Mouse (Mus musculus) gastrocnemius, postnatal 14 days (tissue): Measurements from ENCODE around the gene Nid2. TPM values are rescaled to one million over a fixed set of nuclear protein-coding genes. Genes with fewer than 3 reads are reported as not detected.
A peak's percentile ranks its signal among the peaks of the same experiment; 100 is the strongest.

Source experiments
- DNase-seq: peaks from one replicate; pipeline ENCODE4 v3.0.0; 2021; ENCODE audit warnings: mixed read lengths
- intact Hi-C: fragments of 180-260 bp; cut with DNase I; formaldehyde crosslinking; loops from one replicate; pipeline ENCODE4 v1.15.1; 2025; ENCODE audit warnings: low total_unique reads
- total RNA-seq, 2 experiments: library from RNA; stranded (reverse); gene quantifications; 2 replicates each; pipeline ENCODE4 v1.2.3; 2021

Gene Nid2
- total RNA-seq, 2 experiments from 2014 or later: 46.5 to 62.5 TPM

GRCm38 (mm10) chr14:19823321-19824142, 72.5 kb downstream of the Nid2 start, which contains the start of gene Rtraf:
Gene Rtraf, minus strand, starts transcription at chr14:19823824.
- peak; percentile 95 for DNase-seq
- intact Hi-C loops: no loop called here

DNA sequence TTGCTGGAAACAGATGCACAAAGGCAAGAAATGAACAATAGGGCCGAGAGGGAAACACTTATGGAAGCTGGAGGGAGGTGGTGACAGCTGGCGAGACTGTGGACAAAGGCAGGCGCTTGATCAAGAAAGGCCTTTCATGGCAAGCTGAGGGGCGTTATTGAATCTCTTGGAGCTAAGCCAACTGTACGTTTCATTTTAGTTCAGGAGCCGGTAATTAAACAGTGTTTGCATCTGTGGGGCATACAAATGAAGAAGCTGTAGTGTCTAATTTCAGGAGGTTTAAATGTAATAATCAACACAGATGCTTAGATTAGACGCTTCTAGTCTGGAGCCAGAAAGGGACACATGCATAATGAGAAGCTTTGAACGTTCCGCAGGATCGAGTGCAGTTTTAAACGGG, 74.4 kb downstream of the Nid2 start:
- DNase-seq: no peak
- intact Hi-C loops: no loop called here

DNA sequence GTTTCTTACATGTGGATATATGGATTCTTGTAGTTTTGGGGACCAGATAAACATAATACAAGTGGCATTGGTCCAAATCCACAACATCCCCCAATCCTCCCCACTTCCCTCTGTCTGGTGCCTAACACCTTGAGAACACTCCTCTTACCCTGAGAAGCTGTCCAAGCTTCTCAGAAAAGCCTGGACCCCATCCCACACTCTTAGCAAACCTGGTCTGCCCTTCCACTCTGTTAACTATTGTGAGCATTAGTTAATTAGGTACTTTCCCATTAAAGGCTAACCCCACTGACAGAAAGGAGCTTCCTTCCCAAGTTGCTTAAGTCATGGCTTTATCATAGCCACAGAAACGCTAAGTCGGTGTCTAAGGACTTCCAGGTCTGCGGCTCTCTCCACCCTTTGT, 85.2 kb downstream of the Nid2 start:
- DNase-seq: no peak
- intact Hi-C loops: no loop called here

DNA sequence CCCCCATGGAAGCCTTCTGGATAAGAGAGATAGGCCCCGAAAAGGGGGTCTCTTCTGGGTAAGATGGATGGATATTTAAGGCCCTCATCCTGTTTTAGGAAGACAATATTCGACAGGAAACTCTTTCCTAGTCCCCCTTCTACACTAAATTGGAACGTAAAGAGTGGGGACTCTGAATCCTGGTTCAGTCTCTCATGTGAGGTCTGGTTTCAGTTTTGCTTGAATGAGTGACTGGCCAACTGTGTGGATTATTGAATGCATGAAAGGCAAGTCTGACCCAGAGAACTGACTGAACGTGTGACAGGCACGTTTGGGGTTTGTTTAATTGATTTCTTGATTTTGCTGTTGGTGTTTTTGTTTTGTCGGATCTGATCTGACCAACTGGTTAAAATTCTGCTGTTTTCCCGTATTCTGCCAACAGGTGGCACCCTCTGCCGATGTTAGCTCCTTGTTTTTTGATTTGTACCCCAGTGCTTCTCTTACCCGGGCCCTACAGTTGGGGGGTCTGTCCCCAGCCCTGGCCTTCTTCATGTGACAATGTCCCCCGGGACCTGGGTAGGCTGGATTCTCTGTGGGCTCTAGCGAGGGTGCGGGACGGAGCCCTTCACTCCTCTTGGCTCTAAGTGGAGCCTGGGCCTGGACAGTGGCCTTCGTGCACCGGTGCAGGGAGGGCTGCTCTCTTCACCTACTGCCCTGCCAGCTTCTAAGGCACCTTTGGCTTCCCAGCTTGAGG, 88.7 kb downstream of the Nid2 start:
- DNase-seq: peak; percentile 38
- intact Hi-C loops: no loop called here

DNA sequence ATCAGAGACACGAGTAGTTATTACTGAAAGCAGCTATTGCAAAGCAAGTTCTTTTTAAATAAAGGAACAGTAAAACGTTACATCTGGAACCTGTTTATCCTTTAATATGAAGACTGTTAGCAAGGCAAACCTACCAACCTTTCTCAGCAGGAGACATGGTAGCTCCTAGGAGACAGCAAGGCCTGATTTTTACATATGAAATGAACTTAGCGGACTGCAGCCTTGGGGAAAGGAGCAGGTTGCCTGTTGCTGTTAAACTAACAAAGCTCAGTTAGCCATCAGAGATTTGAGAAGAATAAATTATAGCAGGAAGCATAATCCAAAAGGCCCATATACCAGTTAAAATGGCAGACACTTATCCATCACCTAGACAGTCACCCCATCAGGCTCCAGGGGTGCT, 102.4 kb downstream of the Nid2 start:
- DNase-seq: no peak
- intact Hi-C loops: no loop called here

DNA sequence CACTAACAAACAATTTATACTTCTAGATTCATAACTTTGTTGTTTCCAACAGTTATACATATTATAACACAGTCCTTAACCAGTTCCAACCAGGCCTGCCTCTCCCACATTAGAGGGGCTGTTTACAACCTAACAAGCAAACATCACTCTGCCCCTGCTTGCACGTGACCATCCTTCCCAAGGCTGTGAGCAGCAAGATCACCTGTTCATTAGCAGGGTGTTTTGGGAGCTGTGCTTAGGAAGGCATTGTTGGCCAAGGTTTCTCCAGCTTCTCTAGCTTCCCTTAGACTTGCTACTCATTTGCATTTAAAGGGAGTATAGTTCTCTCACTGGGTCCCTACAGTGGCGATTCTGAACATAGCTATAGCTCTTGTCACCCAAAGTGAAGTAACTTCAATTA, 107.2 kb downstream of the Nid2 start:
- DNase-seq: no peak
- intact Hi-C loops: no loop called here

DNA sequence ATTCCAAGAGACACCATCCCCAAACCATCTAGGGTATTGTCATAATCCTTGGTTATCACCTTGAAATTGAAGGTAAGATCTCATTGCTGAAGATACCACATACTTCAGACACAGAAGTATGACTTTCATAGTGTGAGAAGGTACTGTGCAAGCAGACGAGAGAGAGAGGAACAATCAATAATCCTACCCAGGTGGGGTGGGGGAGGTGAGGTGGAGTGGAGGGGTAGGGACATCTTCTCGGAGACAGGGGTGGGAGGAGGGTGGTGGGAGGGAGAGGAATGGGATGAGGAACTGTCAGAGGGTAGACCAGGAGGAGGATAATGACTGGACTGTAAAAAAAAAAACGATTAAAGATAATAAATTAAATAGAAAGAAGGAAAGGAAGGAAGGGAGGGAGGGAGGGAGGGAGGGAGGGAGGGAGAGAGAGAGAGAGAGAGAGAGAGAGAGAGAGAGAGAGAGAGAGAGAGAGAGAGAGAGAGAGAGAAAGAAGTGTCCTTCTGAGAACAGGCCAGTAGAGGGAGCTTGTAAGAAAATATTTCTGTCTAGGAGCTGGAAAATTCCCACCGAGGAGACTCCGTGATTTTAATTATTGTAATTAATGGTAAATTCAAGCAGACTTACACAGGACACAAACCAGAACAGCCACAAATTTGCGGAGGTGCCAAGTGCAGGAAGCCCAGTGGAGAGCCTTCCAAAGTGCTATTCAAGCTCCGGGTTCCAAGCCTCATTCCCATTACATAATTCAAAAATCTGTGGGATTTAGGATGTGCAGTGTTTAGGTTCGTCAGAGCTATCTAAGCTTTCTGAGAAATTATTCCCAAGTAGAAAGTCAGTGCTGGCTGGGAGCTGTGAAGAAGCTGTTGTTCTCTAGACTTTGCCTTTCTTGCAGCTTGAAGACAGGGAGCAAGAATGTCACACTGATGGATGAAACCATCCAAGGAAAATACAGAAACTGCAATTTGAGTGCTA, 108.0 kb downstream of the Nid2 start:
- intact Hi-C loops: no loop called here
- DNase-seq: no peak

DNA sequence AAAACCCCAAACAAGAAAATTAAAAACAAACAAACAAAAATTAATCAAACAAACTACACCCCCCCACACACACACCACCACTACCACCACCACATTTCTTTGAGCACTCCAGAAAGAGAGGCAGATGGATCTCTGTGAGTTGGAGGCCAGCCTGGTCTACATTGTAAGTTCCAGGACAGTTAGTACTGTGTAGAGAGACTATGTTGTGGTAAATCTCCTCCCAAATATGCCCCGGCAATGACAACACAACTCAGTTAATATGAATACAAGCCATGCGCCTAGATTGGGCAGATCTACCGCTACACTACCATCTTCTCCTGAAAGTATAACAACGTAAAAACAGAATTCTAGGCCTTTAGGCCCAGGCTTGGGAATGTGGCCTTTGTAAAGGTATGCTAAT, 109.2 kb downstream of the Nid2 start:
- DNase-seq: no peak
- intact Hi-C loops: no loop called here

Other genes with a start within 250 kb of the Nid2 start
- gene Gm2244, start 201.3 kb upstream of the Nid2 start, total RNA-seq: not detected
- 1 to 10 TPM in 1 of 2 experiments, under 1 TPM in 1; 0.47 to 2.1 TPM for gene Gm2237, start 166.1 kb upstream of the Nid2 start, total RNA-seq
- gene Gm5458, start 148.7 kb upstream of the Nid2 start, total RNA-seq: not detected
- gene Rtraf, start 72.6 kb downstream of the Nid2 start, total RNA-seq: 10 to 100 TPM; 68.0 to 70.2 TPM
- 10 to 100 TPM in 1 of 2 experiments, 1 to 10 TPM in 1; 9.7 to 14.2 TPM for gene Gng2, start 226.4 kb downstream of the Nid2 start, total RNA-seq